In the genomic region with DNA sequence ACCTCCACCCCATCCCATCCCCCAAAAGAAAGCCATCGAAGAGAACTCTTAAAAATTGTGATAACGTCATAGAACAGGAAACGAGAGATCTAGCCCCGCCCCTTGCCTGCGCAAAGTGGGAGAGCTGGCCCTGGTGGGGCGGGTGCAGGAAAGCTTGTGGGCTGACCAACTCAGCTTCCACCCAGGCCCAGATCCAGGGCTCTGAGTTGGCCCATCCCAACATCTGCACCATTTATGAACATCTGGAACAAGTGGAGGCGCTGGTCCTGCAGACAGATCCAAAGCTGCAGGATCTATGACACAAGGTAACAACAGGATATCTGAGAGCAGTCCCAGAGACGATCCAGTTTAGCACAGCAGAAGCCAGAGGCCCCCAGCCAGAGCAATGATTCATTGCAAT, we compare ENCODE assay signal across 28 mouse cellular contexts.
A peak's percentile ranks its signal among the peaks of the same experiment; 100 is the strongest.
DNase-seq lines count a peak whose midpoint lies in the region; ATAC-seq lines count a peak whose summit lies in the region.
"Had no signal": no experiment of that assay in that cellular context is flagged by ENCODE, and none has a peak within 500 bp of the region (broad histone marks: within the 10 kb centered on the region; RNA-seq: fewer than 3 reads in every experiment).

No protein-coding gene starts in this region.

- 0 out of 2 replicates have a peak, but pooled peaks cover 10% of the 10 kb centered on the region for H3K27me3 ChIP-seq in heart, embryonic 12.5 days (replicated peaks)
- no peaks in the 10 kb centered on the region for H3K27me3 ChIP-seq in hindbrain, embryonic 12.5 days
- H3K27me3 ChIP-seq: embryonic facial prominence, embryonic 13.5 days; forebrain, embryonic 15.5 days; Patski had no signal

- DNase-seq in heart, adult 11 months, result peak; percentile 94
- DNase-seq in heart, postnatal 10 days, result peak; percentile 35 to 37
- DNase-seq in heart, postnatal 25 days (ENCODE audit: low spot score), result no peak
- DNase-seq in thymus, postnatal 4 days, result peak; percentile 20
- DNase-seq in thymus, postnatal 14 days, result no peak
- no peak for DNase-seq in embryo, embryonic 10 days (ENCODE audit: low spot score)
- DNase-seq: adrenal gland, postnatal 10 days; adrenal gland, postnatal 36 days; cerebellum, adult 18-20 months; cerebellum, adult 9-10 months; cerebellum, postnatal 14 days; embryo, embryonic 11 days; gastrocnemius, postnatal 25 days; kidney, adult 18-20 months had no signal

- no peak overlapping the region for H3K4me3 ChIP-seq in heart, embryonic 12.5 days
- no peak overlapping the region for H3K4me3 ChIP-seq in hindbrain, embryonic 12.5 days
- H3K4me3 ChIP-seq: embryonic facial prominence, embryonic 10.5 days; embryonic facial prominence, embryonic 13.5 days; erythroblast, embryonic 14.5 days; forebrain, embryonic 12.5 days; forebrain, embryonic 15.5 days; heart, embryonic 13.5 days; hindbrain, embryonic 13.5 days had no signal

- 65% methylated on average over 8 of the region's 8 CpGs for WGBS in heart, embryonic 12.5 days
- 85% methylated on average over 8 of the region's 8 CpGs for WGBS in hindbrain, embryonic 12.5 days

- H3K4me2 ChIP-seq in heart, embryonic 12.5 days, result no peak overlapping the region
- no peak overlapping the region for H3K4me2 ChIP-seq in hindbrain, embryonic 12.5 days (replicated peaks)
- H3K4me2 ChIP-seq: embryonic facial prominence, embryonic 13.5 days; forebrain, embryonic 12.5 days; forebrain, embryonic 15.5 days; heart, embryonic 13.5 days; hindbrain, embryonic 13.5 days had no signal

- ATAC-seq in heart, embryonic 12.5 days (ENCODE audit: insufficient number of reproducible peaks, low FRiP score), result no peak
- no peak for ATAC-seq in hindbrain, embryonic 12.5 days (ENCODE audit: low FRiP score)
- ATAC-seq: forebrain, embryonic 15.5 days; hindbrain, embryonic 16.5 days; inflammation-experienced regulatory T-cells, adult 6 months; intestine, embryonic 16.5 days; Patski had no signal

- intact Hi-C loops in heart, postnatal 10 days (cut with DNase I), result no loop called here
- intact Hi-C loops in heart, postnatal 25 days (cut with DNase I), result no loop called here

- H3K27ac ChIP-seq in heart, embryonic 12.5 days (ENCODE audit: poor library complexity, severe bottlenecking), result no peak overlapping the region
- no peak overlapping the region for H3K27ac ChIP-seq in hindbrain, embryonic 12.5 days
- H3K27ac ChIP-seq: embryonic facial prominence, embryonic 10.5 days; embryonic facial prominence, embryonic 13.5 days; forebrain, embryonic 12.5 days; forebrain, embryonic 15.5 days; heart, embryonic 13.5 days; hindbrain, embryonic 13.5 days had no signal

- H3K9me3 ChIP-seq in heart, embryonic 12.5 days (replicated peaks), result no peaks in the 10 kb centered on the region
- H3K9me3 ChIP-seq in hindbrain, embryonic 12.5 days (replicated peaks), result no peaks in the 10 kb centered on the region
- H3K9me3 ChIP-seq: embryonic facial prominence, embryonic 10.5 days; embryonic facial prominence, embryonic 13.5 days; forebrain, embryonic 12.5 days; forebrain, embryonic 15.5 days; G1E; heart, embryonic 13.5 days; hindbrain, embryonic 13.5 days had no signal

- H3K9ac ChIP-seq in heart, embryonic 12.5 days, result no peak overlapping the region
- no peak overlapping the region for H3K9ac ChIP-seq in hindbrain, embryonic 12.5 days
- H3K9ac ChIP-seq: embryonic facial prominence, embryonic 13.5 days; forebrain, embryonic 12.5 days; forebrain, embryonic 15.5 days; heart, embryonic 13.5 days; hindbrain, embryonic 13.5 days had no signal

- no peaks in the 10 kb centered on the region for H3K36me3 ChIP-seq in heart, embryonic 12.5 days
- no peaks in the 10 kb centered on the region for H3K36me3 ChIP-seq in hindbrain, embryonic 12.5 days
- H3K36me3 ChIP-seq: embryonic facial prominence, embryonic 10.5 days; embryonic facial prominence, embryonic 13.5 days; forebrain, embryonic 12.5 days; forebrain, embryonic 15.5 days; G1E; heart, embryonic 13.5 days; hindbrain, embryonic 13.5 days had no signal

- H3K4me1 ChIP-seq in heart, embryonic 12.5 days (replicated peaks), result peaks cover 42% of the 10 kb centered on the region
- H3K4me1 ChIP-seq in hindbrain, embryonic 12.5 days, result peaks cover 11% of the 10 kb centered on the region; the same call in 1 of the 2 replicates
- H3K4me1 ChIP-seq: forebrain, embryonic 15.5 days had no signal

Comparison
In these comparisons a context has a peak if more than half of its experiments do, and no peak if none do; other contexts are left out.
1. DNase-seq: peak in heart, adult 11 months (single experiment), heart, postnatal 10 days (2 of 2) and thymus, postnatal 4 days (single experiment); none in heart, postnatal 25 days (single experiment), thymus, postnatal 14 days (single experiment) and embryo, embryonic 10 days (single experiment).